Mouse (Mus musculus) kidney, adult 8-10 months (tissue): ENCODE results near the gene Nck1.

Experiments
- DNase-seq, 2 experiments: peaks; one replicate each; pipeline ENCODE4 v3.0.0; 2022

The Nck1 gene

GRCm38 (mm10) chr9:100469681-100470080 lies 76.3 kb downstream of the Nck1 start:
- DNase-seq: no peak

- no peak for DNase-seq
These were observed 77.8 kb downstream of the Nck1 start for GRCm38 (mm10) chr9:100468151-100468550.

GRCm38 (mm10) chr9:100467653-100468052 lies 78.3 kb downstream of the Nck1 start:
- peak; percentile 68 to 74 for DNase-seq

DNA sequence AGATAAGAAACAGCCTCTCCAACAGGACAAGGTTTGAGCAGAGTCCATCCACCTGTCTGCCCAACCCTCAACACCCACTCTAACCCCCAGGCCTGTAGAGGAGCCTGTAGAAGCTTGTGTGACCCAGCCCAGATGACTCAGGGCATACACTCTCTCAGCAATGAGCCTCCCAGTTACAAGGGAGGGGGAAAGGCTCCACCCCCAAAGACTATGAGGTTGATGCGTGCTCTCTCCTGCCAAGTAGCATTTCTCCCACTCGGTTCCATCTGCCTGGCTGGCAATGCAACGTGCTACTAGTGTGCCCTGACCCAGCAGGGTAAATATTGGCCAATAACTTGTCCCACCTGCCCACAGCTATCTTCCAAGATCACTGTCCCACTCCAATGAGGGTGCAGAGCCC lies 79.2 kb downstream of the Nck1 start:
- DNase-seq: no peak

- no peak for DNase-seq
These were observed 79.9 kb downstream of the Nck1 start for GRCm38 (mm10) chr9:100465988-100466387.

- no peak for DNase-seq
These were observed 80.6 kb downstream of the Nck1 start for GRCm38 (mm10) chr9:100465380-100465779.

DNA sequence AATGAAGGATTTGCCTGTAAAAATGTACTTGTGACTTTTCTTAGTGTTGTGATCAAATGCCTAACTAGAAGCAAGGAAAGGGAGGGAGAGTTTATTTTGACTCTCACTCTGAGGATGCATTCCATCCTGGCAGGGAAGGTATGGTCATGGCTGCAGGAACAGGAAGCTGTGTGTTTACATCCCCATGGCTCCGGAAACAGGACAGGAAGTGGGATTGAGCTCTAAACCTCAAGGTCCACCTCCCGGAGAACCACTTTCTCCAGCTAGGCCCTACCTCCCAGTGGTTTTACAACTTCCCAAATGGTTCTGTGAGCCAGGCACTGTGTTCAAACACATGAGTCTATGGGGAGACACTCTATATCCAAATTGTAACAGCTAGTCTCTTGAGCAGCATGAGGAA lies 82.2 kb downstream of the Nck1 start:
- no peak for DNase-seq

DNA sequence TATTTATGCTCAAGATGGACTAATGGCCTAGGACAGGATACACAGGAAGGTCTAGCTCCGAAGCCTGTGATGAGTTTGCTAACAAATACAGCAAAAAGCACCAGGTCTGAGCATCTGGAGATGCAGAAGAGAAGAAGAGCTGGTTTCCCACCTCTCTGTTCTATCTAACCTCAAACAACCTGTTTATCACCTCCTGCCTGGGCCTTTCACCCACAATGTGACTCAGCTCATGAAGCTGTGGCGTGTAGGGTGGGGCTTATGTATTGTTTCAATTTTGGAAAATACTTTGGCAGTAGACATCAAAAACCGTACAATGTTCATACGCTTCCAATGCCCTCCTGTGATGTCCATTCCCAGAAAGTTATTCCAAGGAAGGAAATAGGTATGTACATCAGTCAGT lies 83.8 kb downstream of the Nck1 start:
- DNase-seq: no peak

DNA sequence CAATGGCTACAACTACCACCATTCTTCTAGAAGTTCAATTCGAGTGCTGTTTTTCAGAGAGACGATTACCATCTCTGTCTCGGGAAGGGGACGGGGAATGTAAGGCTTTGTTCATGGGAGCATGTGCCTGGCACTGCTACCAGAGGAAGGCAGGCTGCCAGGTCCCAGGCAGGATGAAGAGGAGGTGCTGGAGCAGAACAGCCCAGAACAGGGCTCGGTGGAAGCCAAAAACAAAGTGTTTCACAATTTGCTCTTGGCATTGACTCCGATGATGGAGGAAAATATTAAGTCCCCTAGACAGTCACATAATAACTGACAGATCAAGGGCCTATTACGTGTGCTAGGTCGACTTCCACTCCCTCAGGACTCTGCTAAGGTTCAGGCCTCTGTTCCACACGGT lies 84.3 kb downstream of the Nck1 start:
- peak; percentile 62 to 76 for DNase-seq

DNA sequence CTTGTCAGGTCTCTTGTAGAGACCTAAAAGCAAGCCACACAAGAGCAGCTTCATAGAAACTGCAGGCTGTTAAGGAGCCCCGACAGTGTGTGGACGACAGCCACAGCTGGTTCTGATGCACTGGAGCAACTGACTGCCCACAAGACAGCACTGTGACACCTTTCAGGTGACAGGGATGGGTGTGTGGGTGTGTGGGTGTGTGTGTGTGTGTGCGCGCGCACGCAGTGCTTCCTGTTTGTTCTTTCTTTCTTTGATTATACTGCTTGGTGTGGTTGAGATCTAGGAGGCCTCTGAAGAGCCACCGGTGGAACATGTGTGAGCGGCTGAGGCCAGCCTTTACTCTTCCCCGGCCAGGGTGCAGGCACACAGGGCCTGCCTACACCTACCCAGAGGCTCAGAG lies 85.7 kb downstream of the Nck1 start:
- DNase-seq: no peak

GRCm38 (mm10) chr9:100457971-100458681 lies 87.8 kb downstream of the Nck1 start:
- no peak for DNase-seq

GRCm38 (mm10) chr9:100454664-100454993 lies 91.3 kb downstream of the Nck1 start:
- DNase-seq: no peak

GRCm38 (mm10) chr9:100453944-100454663 lies 91.8 kb downstream of the Nck1 start:
- DNase-seq: peak; percentile 56 to 73

GRCm38 (mm10) chr9:100452432-100452831 lies 93.5 kb downstream of the Nck1 start:
- no peak for DNase-seq

GRCm38 (mm10) chr9:100446059-100446686 lies 99.8 kb downstream of the Nck1 start:
- peak; percentile 34 to 76 for DNase-seq
